Mouse (Mus musculus) layer of hippocampus, adult 6 months (tissue): ENCODE results near the gene Grifin. TPM values are rescaled to one million over a fixed set of nuclear protein-coding genes. Genes with fewer than 3 reads are reported as not detected.

ENCODE experiments used
- long read RNA-seq, 2 experiments: library from polyadenylated mRNA; unstranded; transcript quantifications; one replicate each; pipeline ENCODE4 v2.0.0; 2019 to 2020
- polyA plus RNA-seq: library from polyadenylated mRNA; unstranded; fragments of <200 nt; fragmentation: Nextera tagmentation; gene quantifications from 2 replicates; pipeline ENCODE4 v1.2.3, GENCODE M21; 2021

The Grifin gene
- 0.72 and 1.0 TPM in 2 replicates for polyA plus RNA-seq
- long read RNA-seq, experiment 1, partial matches to known transcripts = 0 of 1 reads
- long read RNA-seq, experiment 1, other reads (novel, unspliced or antisense) = 0 of 1 reads
- long read RNA-seq, experiment 2 = 0 reads

DNA sequence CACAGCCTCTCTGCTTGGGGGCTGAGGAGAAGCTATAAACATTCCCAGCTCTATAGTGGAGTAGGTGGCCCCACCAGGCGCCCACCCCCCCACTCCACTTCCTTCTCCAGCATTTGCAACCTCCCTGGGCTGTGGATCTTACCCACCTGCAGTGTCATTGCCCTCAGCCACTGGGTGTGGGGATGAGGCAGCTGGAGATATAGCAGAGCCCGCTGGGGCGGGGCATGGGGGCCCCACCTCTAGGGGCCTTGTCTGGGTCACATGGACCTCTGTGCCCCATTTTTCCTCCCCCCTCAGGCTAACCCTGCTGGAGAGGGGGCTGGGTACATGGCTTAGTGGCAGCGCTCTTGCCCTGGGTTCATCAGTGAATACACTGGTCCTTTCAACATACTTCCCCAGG is at the start of gene Grifin:
TSS of gene Grifin (minus strand) at position 176 of the 400 bp plus-strand sequence.

DNA sequence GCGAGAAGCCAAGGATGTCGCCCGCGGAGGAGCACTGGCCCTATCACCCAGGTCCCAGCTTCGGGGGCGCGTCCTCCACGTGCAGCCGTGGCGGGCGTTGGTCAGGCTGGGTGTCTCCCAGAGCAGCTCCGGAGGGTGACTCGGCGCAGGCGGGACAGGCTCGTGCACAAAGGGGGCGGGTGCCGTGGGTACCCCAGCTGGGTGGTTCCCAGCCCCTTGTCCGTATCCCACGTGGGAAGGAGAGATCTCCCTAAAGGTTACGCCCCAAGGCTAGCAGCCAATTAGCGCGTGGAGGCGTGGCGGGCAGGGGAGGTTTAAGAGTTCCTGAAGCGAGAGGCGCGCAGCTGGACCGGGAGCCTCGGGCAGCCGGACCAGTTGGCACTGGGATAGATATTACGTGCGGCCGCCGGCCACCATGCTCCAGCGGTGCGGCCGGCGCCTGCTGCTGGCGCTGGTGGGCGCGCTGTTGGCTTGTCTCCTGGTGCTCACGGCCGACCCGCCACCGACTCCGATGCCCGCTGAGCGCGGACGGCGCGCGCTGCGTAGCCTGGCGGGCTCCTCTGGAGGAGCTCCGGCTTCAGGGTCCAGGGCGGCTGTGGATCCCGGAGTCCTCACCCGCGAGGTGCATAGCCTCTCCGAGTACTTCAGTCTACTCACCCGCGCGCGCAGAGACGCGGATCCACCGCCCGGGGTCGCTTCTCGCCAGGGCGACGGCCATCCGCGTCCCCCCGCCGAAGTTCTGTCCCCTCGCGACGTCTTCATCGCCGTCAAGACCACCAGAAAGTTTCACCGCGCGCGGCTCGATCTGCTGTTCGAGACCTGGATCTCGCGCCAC is 42.3 kb upstream of the Grifin start, which contains the start of gene Lfng:
TSS of gene Lfng (plus strand) at position 320 of the 835 bp plus-strand sequence.

Other genes starting within 250 kb of the Grifin start
- 7.4 and 8.0 TPM in 2 replicates for gene Mad1l1, start 243.5 kb downstream of the Grifin start, polyA plus RNA-seq
- 10.8 TPM in 2 replicates for gene Nudt1, start 243.4 kb downstream of the Grifin start, polyA plus RNA-seq
- 11.2 and 12.0 TPM in 2 replicates for gene Mrm2, start 233.2 kb downstream of the Grifin start, polyA plus RNA-seq
- gene Snx8, start 175.8 kb downstream of the Grifin start, polyA plus RNA-seq = 5.9 TPM in 2 replicates
- gene Eif3b, start 145.7 kb downstream of the Grifin start, polyA plus RNA-seq = 26.1 and 26.5 TPM in 2 replicates
- not detected in 2 replicates for gene Gm4869, start 119.4 kb downstream of the Grifin start, polyA plus RNA-seq
- gene Chst12, start 59.5 kb downstream of the Grifin start, polyA plus RNA-seq = 29.4 and 30.7 TPM in 2 replicates
- gene Lfng, start 42.2 kb upstream of the Grifin start, polyA plus RNA-seq = 3.3 and 5.0 TPM in 2 replicates
- 22.4 and 28.7 TPM in 2 replicates for gene Ttyh3, start 84.0 kb upstream of the Grifin start, polyA plus RNA-seq
- 4.7 and 5.0 TPM in 2 replicates for gene Iqce, start 137.3 kb upstream of the Grifin start, polyA plus RNA-seq
- 8.0 and 10.7 TPM in 2 replicates for gene Brat1, start 139.9 kb upstream of the Grifin start, polyA plus RNA-seq
- gene Amz1, start 159.1 kb upstream of the Grifin start, polyA plus RNA-seq = 5.0 and 6.1 TPM in 2 replicates